Mouse (Mus musculus) CH12.LX (cell line): Measurements from ENCODE around the gene Shmt1.

Source experiments
- CHD1 ChIP-seq: IDR thresholded peaks from 2 replicates; pipeline ENCODE4 v1.6.1; 2012; ENCODE audit warnings: low read depth, low read length, improper control_type of control experiment, inconsistent platforms
- CTCF ChIP-seq, 2 experiments: IDR thresholded peaks in 1 of 2; conservative IDR thresholded peaks in 1 of 2; 2 replicates each; pipeline ENCODE4 v1.5.1; 2011 to 2012; ENCODE audit warnings: low read depth in 2 of 2, low read length in 2 of 2, improper control_type of control experiment in 1 of 2, inconsistent platforms in 1 of 2, mild to moderate bottlenecking in 1 of 2, moderate library complexity in 1 of 2
- E2F4 ChIP-seq: IDR thresholded peaks from 2 replicates; pipeline ENCODE4 v1.6.1; 2011; ENCODE audit warnings: low read depth, low read length, improper control_type of control experiment; ENCODE audit not compliant: insufficient replicate concordance
- IRF4 ChIP-seq: IDR thresholded peaks from 2 replicates; pipeline ENCODE4 v1.6.1; 2014; ENCODE audit warnings: low read depth, mild to moderate bottlenecking, inconsistent platforms, low read length, improper control_type of control experiment
- KAT2A ChIP-seq: IDR thresholded peaks from 2 replicates; pipeline ENCODE4 v1.6.1; 2012; ENCODE audit warnings: low read length, improper control_type of control experiment, inconsistent platforms; ENCODE audit not compliant: insufficient replicate concordance
- MAX ChIP-seq: IDR thresholded peaks from 2 replicates; pipeline ENCODE4 v1.6.1; 2011; ENCODE audit warnings: low read length, improper control_type of control experiment
- MAZ ChIP-seq: IDR thresholded peaks from 2 replicates; pipeline ENCODE4 v1.6.1; 2012; ENCODE audit warnings: low read depth, mild to moderate bottlenecking, inconsistent platforms, low read length, improper control_type of control experiment, moderate library complexity
- MXI1 ChIP-seq: IDR thresholded peaks from 2 replicates; pipeline ENCODE4 v1.6.1; 2011; ENCODE audit warnings: mild to moderate bottlenecking, low read depth, low read length, improper control_type of control experiment
- POLR2A ChIP-seq: IDR thresholded peaks from 2 replicates; pipeline ENCODE4 v1.6.1; 2011; ENCODE audit warnings: low read depth, mild to moderate bottlenecking, improper control_type of control experiment, low read length
- POLR2AphosphoS2 ChIP-seq: IDR thresholded peaks from 2 replicates; pipeline ENCODE4 v1.6.1; 2011; ENCODE audit warnings: low read depth, low read length, improper control_type of control experiment
- RAD21 ChIP-seq: IDR thresholded peaks from 2 replicates; pipeline ENCODE4 v1.6.1; 2011; ENCODE audit warnings: low read depth, mild to moderate bottlenecking, low read length, improper control_type of control experiment, moderate library complexity
- SMC3 ChIP-seq: IDR thresholded peaks from 2 replicates; pipeline ENCODE4 v1.6.1; 2011; ENCODE audit warnings: low read depth, low read length, improper control_type of control experiment
- USF2 ChIP-seq: conservative IDR thresholded peaks from 2 replicates; pipeline ENCODE4 v1.6.1; 2011; ENCODE audit warnings: low read depth, low read length, improper control_type of control experiment

DNA sequence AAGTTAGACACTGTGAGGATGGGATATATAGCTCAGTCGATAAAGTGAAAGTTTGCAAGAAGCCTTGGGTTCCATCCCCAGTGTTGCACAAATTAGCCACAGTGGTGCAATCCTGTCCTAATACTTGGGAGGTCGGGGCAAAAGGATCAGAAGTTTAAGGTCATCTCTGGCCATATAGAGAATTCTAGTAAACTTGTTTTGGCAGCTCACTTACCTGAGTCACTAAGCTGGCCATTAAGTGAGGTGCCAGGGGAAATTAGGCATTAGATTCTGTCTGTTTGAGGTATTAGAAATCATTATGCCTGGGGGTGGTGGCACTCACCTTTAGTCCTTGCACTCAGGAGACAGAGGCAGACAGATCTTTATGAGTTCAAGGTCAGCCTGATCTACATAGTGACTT lies 12.3 kb upstream of the Shmt1 start:
- TF ChIP-seq CTCF (conservative IDR thresholded peaks at IDR 0.05 in 1 of 2, IDR thresholded peaks at IDR 0.05 in 1 of 2; ENCODE audit: low read depth in 2 of 2, low read length in 2 of 2), result no peak
- no peak for TF ChIP-seq POLR2A
- TF ChIP-seq RAD21, result no peak
- no peak for TF ChIP-seq MAZ
- no peak for TF ChIP-seq CHD1
- no peak for TF ChIP-seq SMC3
- no peak for TF ChIP-seq POLR2AphosphoS2
- no peak for TF ChIP-seq KAT2A
- no peak for TF ChIP-seq MAX
- no peak for TF ChIP-seq USF2
- TF ChIP-seq E2F4, result no peak
- TF ChIP-seq IRF4, result no peak
- TF ChIP-seq MXI1, result no peak
